Mouse (Mus musculus) macrophage (primary cell): ENCODE results near the gene Pgpep1l. TPM values are rescaled to one million over a fixed set of nuclear protein-coding genes. Genes with fewer than 3 reads are reported as not detected.
"Not testable (repeated sequence)": the region's sequence is repeated elsewhere in the genome, so short reads cannot be mapped to it uniquely, and the experiment has no call there.

ENCODE experiments used
- H3K27ac ChIP-seq: fragments of 350-480 bp; formaldehyde crosslinking; 2 replicates; pipeline ENCODE4 v1.9.0; 2021
- H3K36me3 ChIP-seq: fragments of 350-480 bp; formaldehyde crosslinking; 2 replicates; pipeline ENCODE4 v1.9.0; 2021; ENCODE audit errors: inconsistent target
- H3K4me3 ChIP-seq: fragments of 350-480 bp; formaldehyde crosslinking; 2 replicates; pipeline ENCODE4 v1.9.0; 2021; ENCODE audit errors: inconsistent target
- H3K79me2 ChIP-seq: fragments of 350-480 bp; formaldehyde crosslinking; 2 replicates; pipeline ENCODE4 v1.9.0; 2021; ENCODE audit errors: inconsistent target
- WGBS: methylation state at CpG from one replicate; pipeline ENCODE4 v1.1.7; 2026; ENCODE audit warnings: inconsistent platforms; ENCODE audit not compliant: missing documents; 5-methylcytosine and 5-hydroxymethylcytosine counted together
- polyA plus RNA-seq: library from polyadenylated mRNA; stranded (reverse); fragments of 250-400 nt; gene quantifications from 3 replicates; pipeline ENCODE4 v1.2.4, GENCODE M21; 2018; ENCODE audit warnings: inconsistent platforms

Gene Pgpep1l
- polyA plus RNA-seq, 1 experiment from 2014 or later: 0.27 TPM

DNA sequence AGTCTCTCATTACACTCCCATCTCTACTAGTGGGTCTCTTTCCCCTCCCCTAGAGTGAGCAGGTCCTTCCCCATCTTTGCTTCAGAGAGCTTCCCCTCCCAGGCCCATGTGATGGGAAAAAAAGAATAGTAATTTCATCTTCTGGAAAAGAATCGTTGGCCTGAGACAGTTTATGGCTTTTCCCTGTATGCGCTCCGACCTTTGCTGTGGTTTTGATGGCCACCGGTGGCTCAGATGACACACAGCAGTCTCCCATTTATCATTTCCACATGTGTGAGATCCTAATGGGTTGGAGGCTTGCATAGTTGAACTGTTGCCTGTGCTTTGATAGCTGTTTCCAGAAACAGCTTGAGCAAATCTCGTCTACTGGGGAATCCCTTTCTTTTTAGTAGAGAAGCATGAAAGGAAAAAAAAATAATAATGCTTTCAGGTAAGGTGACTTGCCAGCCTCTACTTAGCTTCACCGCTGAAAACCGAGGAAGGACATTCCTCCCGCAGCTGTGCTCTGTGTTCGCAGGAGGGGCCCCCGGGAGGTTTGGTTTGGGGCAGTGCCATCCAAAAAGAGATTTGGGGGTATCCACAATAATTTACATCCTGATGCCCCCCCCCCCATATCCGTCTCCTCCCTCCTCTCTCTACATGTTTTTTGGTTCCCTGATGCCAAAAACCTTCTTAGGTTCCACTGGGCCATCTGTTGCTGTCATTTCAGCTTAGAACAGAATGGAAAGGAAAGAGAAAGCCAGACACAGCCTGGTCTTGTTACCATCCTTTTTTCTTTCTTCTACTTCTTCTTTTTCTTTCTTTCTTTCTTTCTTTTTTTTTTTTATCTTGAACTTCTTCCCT, 13.2 kb upstream of the Pgpep1l start:
- H3K27ac ChIP-seq: no peak overlapping the region

DNA sequence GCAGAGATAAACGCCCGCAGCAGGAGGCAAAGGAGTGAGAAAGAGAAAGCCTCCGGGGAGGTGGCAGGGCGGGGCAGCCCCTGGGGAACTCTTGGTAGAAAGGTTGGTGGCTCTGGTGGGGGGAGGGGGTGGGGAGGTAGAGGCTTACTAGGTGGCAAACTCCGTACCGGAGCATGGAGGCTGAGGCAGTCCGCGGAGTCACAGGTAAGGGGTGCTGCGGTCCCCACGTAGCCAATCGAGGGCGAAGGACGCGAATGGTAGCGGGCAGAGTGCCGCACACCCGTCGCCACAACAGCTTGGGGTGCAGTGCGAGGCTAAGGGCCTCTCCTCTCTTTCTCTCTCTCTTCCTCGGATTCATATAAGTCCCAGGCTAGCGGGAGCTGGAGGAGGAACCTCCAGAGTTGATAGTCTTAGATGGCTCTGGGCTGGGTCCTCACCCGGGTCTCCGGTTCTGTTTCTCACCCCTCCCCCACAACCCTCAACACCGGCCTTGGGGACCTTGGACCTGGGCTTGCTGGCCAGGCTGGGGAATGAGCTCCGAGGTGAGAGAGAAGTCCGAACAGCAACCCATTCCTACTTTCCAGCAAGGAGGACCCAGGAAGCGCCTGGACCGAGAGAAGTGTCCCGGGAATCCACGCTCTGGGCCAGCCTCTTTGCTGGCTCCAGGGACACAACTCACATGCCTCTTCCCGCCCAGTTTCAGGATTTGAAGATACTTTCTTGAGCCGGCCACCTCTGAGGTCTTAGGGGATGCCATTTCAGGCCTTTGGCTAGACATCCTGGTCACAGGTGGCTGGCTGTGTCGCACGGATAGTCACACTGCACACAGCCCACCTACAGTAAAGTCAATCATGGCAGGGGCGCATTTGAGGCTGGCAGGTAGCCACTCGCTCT, 12.1 kb upstream of the Pgpep1l start:
- peak overlapping the region; percentile 7; the same call in 1 of the 2 replicates for H3K4me3 ChIP-seq
- no peak overlapping the region for H3K27ac ChIP-seq
- H3K36me3 ChIP-seq: no peaks in the 10 kb centered on the region
- WGBS: 24% methylated on average over 36 of the region's 36 CpGs
- H3K79me2 ChIP-seq: no peaks in the 10 kb centered on the region

More for the DNA sequence above, 13.2 kb upstream of the Pgpep1l start:
- no peaks in the 10 kb centered on the region for H3K79me2 ChIP-seq
- WGBS: 46% methylated on average over 11 of the region's 11 CpGs
- H3K36me3 ChIP-seq: no peaks in the 10 kb centered on the region
- H3K4me3 ChIP-seq: no peak overlapping the region

GRCm38 (mm10) chr7:68275445-68275837, 11.4 kb upstream of the Pgpep1l start:
- not testable (repeated sequence) for H3K79me2 ChIP-seq, H3K36me3 ChIP-seq, H3K27ac ChIP-seq
- 71% methylated on average over 7 of the region's 9 CpGs for WGBS
- H3K4me3 ChIP-seq: peak overlapping the region; percentile 7; the same call in 1 of the 2 replicates

DNA sequence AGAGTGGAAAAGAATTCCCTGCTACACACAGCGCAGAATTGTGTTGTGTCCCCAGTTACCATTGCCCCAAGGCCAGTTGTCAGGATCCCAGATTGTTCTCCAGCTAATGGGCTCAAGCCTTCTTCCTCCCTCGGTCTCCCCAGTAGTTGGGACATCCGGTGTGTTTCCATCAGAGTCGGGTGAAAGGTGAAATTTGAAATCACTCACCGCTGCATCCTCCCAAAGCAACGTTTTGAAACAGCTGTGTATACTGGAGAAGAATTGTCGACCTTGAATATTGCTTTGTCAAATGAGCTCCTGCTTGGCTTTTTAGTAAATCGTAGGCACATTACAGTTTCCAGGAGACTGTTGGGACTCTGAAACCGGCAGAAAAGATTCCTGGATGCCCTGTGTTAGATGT, 10.9 kb upstream of the Pgpep1l start:
- H3K27ac ChIP-seq: no peak overlapping the region
- H3K36me3 ChIP-seq: no peaks in the 10 kb centered on the region
- H3K4me3 ChIP-seq: no peak overlapping the region
- 84% methylated on average over 9 of the region's 9 CpGs for WGBS
- no peaks in the 10 kb centered on the region for H3K79me2 ChIP-seq

- 95% methylated on average over 2 of the region's 2 CpGs for WGBS
- no peaks in the 10 kb centered on the region for H3K79me2 ChIP-seq
Observed at GRCm38 (mm10) chr7:68274218-68274617, 10.2 kb upstream of the Pgpep1l start.

DNA sequence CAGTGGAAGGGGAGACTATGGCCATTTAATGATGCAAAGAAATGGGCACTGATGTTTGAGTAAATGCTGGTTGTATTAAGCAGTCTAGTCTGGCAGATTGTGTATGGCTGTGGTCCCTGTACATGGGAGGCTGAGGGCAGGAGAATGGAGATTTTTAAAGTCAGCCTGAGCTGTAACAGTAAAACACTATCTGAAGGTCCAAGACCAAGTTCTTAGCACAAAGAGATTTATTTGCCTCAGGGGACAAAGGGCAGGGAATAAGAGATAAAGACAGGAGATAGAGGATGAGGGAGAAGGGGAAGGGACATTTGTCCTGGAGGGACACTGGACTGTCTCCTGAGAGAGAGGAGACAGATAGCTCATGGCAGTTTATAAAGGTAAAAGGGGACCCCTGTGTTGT, 9.5 kb upstream of the Pgpep1l start, which contains the start of gene Fam169b:
Gene Fam169b (plus strand): TSS at position 325 of the 400 bp plus-strand sequence.
- no peak within 1 kb of the TSS for H3K27ac ChIP-seq

More at GRCm38 (mm10) chr7:68274218-68274617, 10.2 kb upstream of the Pgpep1l start:
- Histone ChIP-seq H3K27ac (no peak overlapping the region), H3K36me3 (no peaks in the 10 kb centered on the region), H3K4me3 (no peak overlapping the region)

GRCm38 (mm10) chr7:68272607-68273006, 8.6 kb upstream of the Pgpep1l start:
- H3K27ac ChIP-seq: no peak overlapping the region
- no peaks in the 10 kb centered on the region for H3K36me3 ChIP-seq
- 94% methylated on average over 10 of the region's 10 CpGs for WGBS
- no peak overlapping the region for H3K4me3 ChIP-seq
- H3K79me2 ChIP-seq: no peaks in the 10 kb centered on the region

More for the DNA sequence above, 9.5 kb upstream of the Pgpep1l start, which contains the start of gene Fam169b:
- no peaks in the 10 kb centered on the region for H3K36me3 ChIP-seq
- H3K4me3 ChIP-seq: no peak within 1 kb of the TSS
- H3K79me2 ChIP-seq: no peaks in the 10 kb centered on the region

DNA sequence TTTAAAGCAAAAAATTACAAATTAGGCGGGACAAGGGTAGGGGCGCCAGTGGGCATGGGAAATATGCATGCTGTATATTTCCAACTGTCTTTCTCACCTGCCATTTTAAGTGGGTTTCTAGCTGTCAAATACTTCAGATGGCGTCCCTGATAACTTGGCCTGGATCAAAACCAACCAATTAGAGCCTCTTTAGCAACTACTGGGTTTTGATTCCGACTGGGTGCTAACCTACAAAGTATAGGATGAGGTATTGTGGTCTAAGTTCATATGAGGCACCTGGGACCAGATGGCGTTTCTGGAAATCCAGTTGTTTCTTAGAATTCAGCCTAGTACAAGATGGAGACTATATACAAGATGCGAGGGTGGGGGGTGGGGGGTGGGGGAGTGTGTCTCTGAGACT, 7.8 kb upstream of the Pgpep1l start:
- WGBS: 93% methylated on average over 5 of the region's 6 CpGs
- Histone ChIP-seq H3K27ac (no peak overlapping the region), H3K36me3 (no peaks in the 10 kb centered on the region), H3K79me2 (no peaks in the 10 kb centered on the region), H3K4me3 (no peak overlapping the region)

DNA sequence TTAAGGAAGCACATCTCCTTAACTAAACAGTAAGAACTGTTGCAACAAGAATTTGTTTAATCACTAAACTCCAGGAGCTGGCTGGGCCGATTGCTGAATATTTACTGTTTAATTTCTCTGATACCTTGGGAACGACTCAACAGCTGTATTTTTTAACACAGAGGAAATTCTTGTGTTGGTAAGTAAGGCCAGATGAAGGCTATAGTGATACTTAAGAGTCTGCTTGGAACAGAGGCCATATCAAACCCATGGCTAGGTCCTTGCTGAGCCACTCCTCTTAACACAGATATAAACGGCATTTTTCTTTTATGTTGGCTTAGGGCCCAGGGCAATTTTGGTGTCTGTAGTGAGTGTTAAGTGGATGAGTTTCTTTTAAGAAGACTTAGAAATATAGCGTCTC, 6.5 kb upstream of the Pgpep1l start:
- Histone ChIP-seq H3K27ac (no peak overlapping the region), H3K79me2 (no peaks in the 10 kb centered on the region), H3K36me3 (no peaks in the 10 kb centered on the region), H3K4me3 (no peak overlapping the region)
- 88% methylated on average over 4 of the region's 4 CpGs for WGBS

- WGBS: 50% methylated on average over 6 of the region's 6 CpGs
- no peaks in the 10 kb centered on the region for H3K36me3 ChIP-seq
- no peak overlapping the region for H3K27ac ChIP-seq
- H3K4me3 ChIP-seq: no peak overlapping the region
- no peaks in the 10 kb centered on the region for H3K79me2 ChIP-seq
Observed at GRCm38 (mm10) chr7:68266691-68267090, 2.7 kb upstream of the Pgpep1l start.

GRCm38 (mm10) chr7:68265391-68265790, 1.4 kb upstream of the Pgpep1l start:
- Histone ChIP-seq H3K79me2 (no peaks in the 10 kb centered on the region), H3K36me3 (no peaks in the 10 kb centered on the region), H3K4me3 (no peak overlapping the region), H3K27ac (no peak overlapping the region)
- WGBS: 79% methylated on average over 7 of the region's 7 CpGs

DNA sequence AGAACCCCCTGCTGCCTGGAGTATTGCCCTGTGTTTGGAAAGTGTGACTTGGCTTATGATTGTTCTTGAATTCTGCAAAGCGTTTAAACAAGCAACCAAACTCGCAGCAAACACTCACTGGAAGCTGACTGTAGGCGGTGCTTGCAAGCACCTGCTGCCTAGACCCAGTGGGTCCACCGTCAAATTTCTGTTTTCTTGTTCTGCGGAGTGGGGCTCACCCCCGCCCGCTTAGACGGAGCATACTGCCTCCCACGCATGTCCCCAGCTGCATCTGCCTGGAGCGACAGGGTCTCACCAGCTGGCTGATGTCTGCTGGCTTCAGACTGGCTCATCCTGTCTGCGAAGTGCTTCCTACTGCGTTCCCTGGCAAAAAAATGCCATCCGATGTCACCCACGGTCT, 498 bp upstream of the Pgpep1l start:
- WGBS: 20% methylated on average over 14 of the region's 14 CpGs
- H3K4me3 ChIP-seq: no peak overlapping the region
- no peak overlapping the region for H3K27ac ChIP-seq
- H3K79me2 ChIP-seq: no peaks in the 10 kb centered on the region
- H3K36me3 ChIP-seq: no peaks in the 10 kb centered on the region

DNA sequence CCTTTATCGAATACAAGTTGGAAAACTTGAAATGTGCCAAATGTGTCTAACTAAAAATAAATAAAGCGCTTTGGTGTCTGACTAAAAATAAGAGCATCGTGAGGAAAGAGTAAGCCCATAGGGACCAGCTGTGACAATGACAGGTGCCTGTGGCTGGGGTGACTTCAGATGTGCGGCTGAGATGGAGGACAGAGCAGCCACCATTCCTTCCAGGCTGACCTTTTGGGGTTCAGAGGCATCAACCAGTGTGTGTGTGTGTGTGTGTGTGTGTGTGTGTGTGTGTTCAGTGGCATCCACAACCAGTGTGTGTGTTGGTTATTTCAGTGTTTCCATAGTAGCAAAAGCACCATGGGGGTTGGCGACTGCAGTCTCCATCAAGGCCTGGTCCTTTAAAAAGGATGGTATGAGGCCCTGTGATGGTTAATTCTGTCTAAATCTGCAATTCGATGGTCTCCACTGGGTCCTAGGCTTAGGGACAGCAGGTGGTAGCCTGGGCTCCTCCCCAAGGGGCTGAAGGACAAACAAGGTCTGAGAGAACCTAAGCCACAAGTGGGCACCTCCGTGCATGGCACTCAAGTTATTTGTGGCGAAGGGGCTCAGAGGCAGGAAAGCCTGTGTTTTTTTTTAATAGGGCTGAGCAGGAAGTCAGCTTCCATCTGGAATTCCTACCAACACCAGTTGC, 546 bp downstream of the Pgpep1l start:
- Histone ChIP-seq H3K36me3 (no peaks in the 10 kb centered on the region), H3K27ac (no peak overlapping the region), H3K79me2 (no peaks in the 10 kb centered on the region), H3K4me3 (no peak overlapping the region)
- 86% methylated on average over 7 of the region's 8 CpGs for WGBS

GRCm38 (mm10) chr7:68262612-68263200, 1.3 kb downstream of the Pgpep1l start:
- no peaks in the 10 kb centered on the region for H3K79me2 ChIP-seq
- 67% methylated on average over 8 of the region's 8 CpGs for WGBS
- no peaks in the 10 kb centered on the region for H3K36me3 ChIP-seq
- no peak overlapping the region for H3K4me3 ChIP-seq
- H3K27ac ChIP-seq: no peak overlapping the region
